Mouse (Mus musculus): ENCODE measurements around the gene Dusp10. TPM values are rescaled to one million over a fixed set of nuclear protein-coding genes. Genes with fewer than 3 reads are reported as not detected.
A peak's percentile ranks its signal among the peaks of the same experiment; 100 is the strongest.

Gene Dusp10
- polyA plus RNA-seq, 1 experiment: 9.1 TPM

- H3K36me3 ChIP-seq (ENCODE audit: control insufficient read depth, insufficient read depth): peaks cover 30% of the 10 kb centered on the region
- H3ac ChIP-seq (ENCODE audit: control insufficient read depth, insufficient read length, low read depth): no peak overlapping the region
- H3K27me3 ChIP-seq (ENCODE audit: control insufficient read depth, insufficient read depth, insufficient read length): no peaks in the 10 kb centered on the region
- TF ChIP-seq FOSL1 (IDR thresholded peaks at IDR 0.05; ENCODE audit: insufficient read depth, low read length, poor library complexity, severe bottlenecking) (peak; percentile 10), MYOD1 (IDR thresholded peaks at IDR 0.05; ENCODE audit: control insufficient read depth, insufficient read length, low read depth) (peak; percentile 7), MYOG (IDR thresholded peaks at IDR 0.05; ENCODE audit: control insufficient read depth, extremely low read depth, insufficient read length) (no peak), USF1 (IDR thresholded peaks at IDR 0.05; ENCODE audit: low read depth) (no peak)
- H3K79me3 ChIP-seq (ENCODE audit: low read depth): no peaks in the 10 kb centered on the region
- no peak overlapping the region for H3K4me3 ChIP-seq (ENCODE audit: insufficient read depth, poor library complexity, severe bottlenecking)
- no peaks in the 10 kb centered on the region for H3K79me2 ChIP-seq (ENCODE audit: control insufficient read depth, insufficient read depth)
Observed at GRCm38 (mm10) chr1:184076756-184077155, 63.7 kb downstream of the Dusp10 start.

- Histone ChIP-seq H3K79me2 (ENCODE audit: control insufficient read depth, insufficient read depth) (no peaks in the 10 kb centered on the region), H3K27me3 (ENCODE audit: control insufficient read depth, insufficient read depth, insufficient read length) (no peaks in the 10 kb centered on the region), H3ac (ENCODE audit: control insufficient read depth, insufficient read length, low read depth) (no peak overlapping the region), H3K4me3 (ENCODE audit: insufficient read depth, poor library complexity, severe bottlenecking) (no peak overlapping the region), H3K79me3 (ENCODE audit: low read depth) (no peaks in the 10 kb centered on the region), H3K36me3 (ENCODE audit: control insufficient read depth, insufficient read depth) (peaks cover 13% of the 10 kb centered on the region)
- TF ChIP-seq USF1 (IDR thresholded peaks at IDR 0.05; ENCODE audit: low read depth) (no peak), CEBPB (IDR thresholded peaks at IDR 0.05; ENCODE audit: low read depth) (peak; percentile 19)
Observed at GRCm38 (mm10) chr1:184079304-184079703, 66.2 kb downstream of the Dusp10 start.

DNA sequence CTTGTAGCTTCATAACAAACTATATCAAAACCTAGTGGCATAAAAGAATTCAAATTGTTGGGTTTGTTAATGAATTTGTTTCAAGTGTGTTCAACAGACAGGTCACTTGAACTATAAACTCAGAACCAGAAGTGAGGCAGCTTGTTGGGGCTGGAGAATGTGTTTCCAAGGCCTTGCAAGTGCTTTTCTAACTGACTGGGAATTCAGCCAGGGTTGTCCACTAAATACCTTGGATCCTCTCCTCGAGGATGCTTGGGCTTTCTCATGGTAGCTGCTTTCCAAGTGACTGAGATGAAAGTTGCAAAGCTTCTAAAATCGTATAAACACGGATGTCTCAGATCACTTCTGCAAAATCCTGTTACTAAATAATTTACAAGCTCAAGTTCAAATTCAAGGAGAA, 69.6 kb downstream of the Dusp10 start:
- TF ChIP-seq MYOG (IDR thresholded peaks at IDR 0.05; ENCODE audit: control insufficient read depth, extremely low read depth, insufficient read length): no peak
- no peak for TF ChIP-seq CEBPB (IDR thresholded peaks at IDR 0.05; ENCODE audit: low read depth)
- TF ChIP-seq CTCF (IDR thresholded peaks at IDR 0.05; ENCODE audit: control insufficient read depth, insufficient read depth, insufficient read length): no peak
- TF ChIP-seq USF1 (IDR thresholded peaks at IDR 0.05; ENCODE audit: low read depth): no peak
- Histone ChIP-seq H3K36me3 (ENCODE audit: control insufficient read depth, insufficient read depth) (no peaks in the 10 kb centered on the region), H3K4me3 (ENCODE audit: insufficient read depth, poor library complexity, severe bottlenecking) (no peak overlapping the region), H3K79me2 (ENCODE audit: control insufficient read depth, insufficient read depth) (no peaks in the 10 kb centered on the region), H3K79me3 (ENCODE audit: low read depth) (no peaks in the 10 kb centered on the region), H3ac (ENCODE audit: control insufficient read depth, insufficient read length, low read depth) (no peak overlapping the region), H3K27me3 (ENCODE audit: control insufficient read depth, insufficient read depth, insufficient read length) (no peaks in the 10 kb centered on the region)

- H3K4me3 ChIP-seq (ENCODE audit: insufficient read depth, poor library complexity, severe bottlenecking): no peak overlapping the region
- H3K79me3 ChIP-seq (ENCODE audit: low read depth): no peaks in the 10 kb centered on the region
- TF ChIP-seq USF1 (IDR thresholded peaks at IDR 0.05; ENCODE audit: low read depth): no peak
- TF ChIP-seq CEBPB (IDR thresholded peaks at IDR 0.05; ENCODE audit: low read depth): no peak
- no peak for TF ChIP-seq MYOD1 (IDR thresholded peaks at IDR 0.05; ENCODE audit: control insufficient read depth, insufficient read length, low read depth)
- TF ChIP-seq CTCF (IDR thresholded peaks at IDR 0.05; ENCODE audit: control insufficient read depth, insufficient read depth, insufficient read length): no peak
- no peak for TF ChIP-seq FOSL1 (IDR thresholded peaks at IDR 0.05; ENCODE audit: insufficient read depth, low read length, poor library complexity, severe bottlenecking)
- no peak for TF ChIP-seq MAX (IDR thresholded peaks at IDR 0.05)
- no peak for TF ChIP-seq MYOG (IDR thresholded peaks at IDR 0.05; ENCODE audit: control insufficient read depth, extremely low read depth, insufficient read length)
- H3K27me3 ChIP-seq (ENCODE audit: control insufficient read depth, insufficient read depth, insufficient read length): no peaks in the 10 kb centered on the region
- no peaks in the 10 kb centered on the region for H3K36me3 ChIP-seq (ENCODE audit: control insufficient read depth, insufficient read depth)
- H3ac ChIP-seq (ENCODE audit: control insufficient read depth, insufficient read length, low read depth): no peak overlapping the region
- no peaks in the 10 kb centered on the region for H3K79me2 ChIP-seq (ENCODE audit: control insufficient read depth, insufficient read depth)
Observed at GRCm38 (mm10) chr1:184083166-184083565, 70.1 kb downstream of the Dusp10 start.

GRCm38 (mm10) chr1:184084961-184085360, 71.9 kb downstream of the Dusp10 start:
- H3K4me3 ChIP-seq (ENCODE audit: insufficient read depth, poor library complexity, severe bottlenecking): no peak overlapping the region
- H3K36me3 ChIP-seq (ENCODE audit: control insufficient read depth, insufficient read depth): no peaks in the 10 kb centered on the region
- no peaks in the 10 kb centered on the region for H3K27me3 ChIP-seq (ENCODE audit: control insufficient read depth, insufficient read depth, insufficient read length)
- TF ChIP-seq USF1 (IDR thresholded peaks at IDR 0.05; ENCODE audit: low read depth): no peak
- TF ChIP-seq MAX (IDR thresholded peaks at IDR 0.05): peak; percentile 53
- TF ChIP-seq CTCF (IDR thresholded peaks at IDR 0.05; ENCODE audit: control insufficient read depth, insufficient read depth, insufficient read length): no peak
- peak; percentile 19 for TF ChIP-seq CEBPB (IDR thresholded peaks at IDR 0.05; ENCODE audit: low read depth)
- no peak for TF ChIP-seq FOSL1 (IDR thresholded peaks at IDR 0.05; ENCODE audit: insufficient read depth, low read length, poor library complexity, severe bottlenecking)
- no peak for TF ChIP-seq MYOG (IDR thresholded peaks at IDR 0.05; ENCODE audit: control insufficient read depth, extremely low read depth, insufficient read length)
- TF ChIP-seq MYOD1 (IDR thresholded peaks at IDR 0.05; ENCODE audit: control insufficient read depth, insufficient read length, low read depth): peak; percentile 15
- H3K79me2 ChIP-seq (ENCODE audit: control insufficient read depth, insufficient read depth): no peaks in the 10 kb centered on the region
- no peak overlapping the region for H3ac ChIP-seq (ENCODE audit: control insufficient read depth, insufficient read length, low read depth)
- H3K79me3 ChIP-seq (ENCODE audit: low read depth): no peaks in the 10 kb centered on the region

DNA sequence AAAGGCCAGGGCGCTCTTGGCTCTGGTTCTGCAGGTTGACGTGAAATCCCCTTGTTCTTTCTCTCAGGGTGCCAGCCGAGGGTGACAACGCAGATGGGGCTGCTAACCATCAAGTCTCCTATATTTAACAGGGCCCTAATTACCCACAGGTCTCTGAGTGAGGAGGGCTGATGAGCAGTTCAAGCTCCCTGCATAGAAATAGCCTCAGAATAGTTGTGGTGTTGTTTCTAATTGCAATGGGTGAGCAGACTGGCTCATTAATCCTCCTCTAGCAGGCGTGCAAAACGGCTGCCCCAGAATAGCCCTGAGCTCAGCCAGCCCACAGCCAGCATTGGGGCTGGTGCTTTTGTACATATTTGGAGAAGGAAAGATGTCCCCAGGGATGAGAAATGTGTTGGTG, 77.4 kb downstream of the Dusp10 start:
- H3K36me3 ChIP-seq (ENCODE audit: control insufficient read depth, insufficient read depth): no peaks in the 10 kb centered on the region
- no peak overlapping the region for H3K4me3 ChIP-seq (ENCODE audit: insufficient read depth, poor library complexity, severe bottlenecking)
- no peaks in the 10 kb centered on the region for H3K27me3 ChIP-seq (ENCODE audit: control insufficient read depth, insufficient read depth, insufficient read length)
- no peak for TF ChIP-seq MYOG (IDR thresholded peaks at IDR 0.05; ENCODE audit: control insufficient read depth, extremely low read depth, insufficient read length)
- no peak for TF ChIP-seq MYOD1 (IDR thresholded peaks at IDR 0.05; ENCODE audit: control insufficient read depth, insufficient read length, low read depth)
- no peak for TF ChIP-seq FOSL1 (IDR thresholded peaks at IDR 0.05; ENCODE audit: insufficient read depth, low read length, poor library complexity, severe bottlenecking)
- TF ChIP-seq CTCF (IDR thresholded peaks at IDR 0.05; ENCODE audit: control insufficient read depth, insufficient read depth, insufficient read length): no peak
- TF ChIP-seq MAX (IDR thresholded peaks at IDR 0.05): no peak
- TF ChIP-seq CEBPB (IDR thresholded peaks at IDR 0.05; ENCODE audit: low read depth): no peak
- TF ChIP-seq USF1 (IDR thresholded peaks at IDR 0.05; ENCODE audit: low read depth): no peak
- H3K79me3 ChIP-seq (ENCODE audit: low read depth): no peaks in the 10 kb centered on the region
- no peaks in the 10 kb centered on the region for H3K79me2 ChIP-seq (ENCODE audit: control insufficient read depth, insufficient read depth)
- H3ac ChIP-seq (ENCODE audit: control insufficient read depth, insufficient read length, low read depth): no peak overlapping the region

Data from C2C12 (cell line).